Mouse (Mus musculus): ENCODE measurements around the gene Arid1b. TPM values are rescaled to one million over a fixed set of nuclear protein-coding genes. Genes with fewer than 3 reads are reported as not detected.

Arid1b gene
- polyA plus RNA-seq (2015; fragmentation: Nextera tagmentation; extraction: Ambion mirVana), result 11.2 and 12.9 TPM in 2 replicates

GRCm38 (mm10) chr17:4993840-4994503, at the start of gene Arid1b:
TSS of gene Arid1b (plus strand) at chr17:4994332.
- Histone ChIP-seq H3K27ac (peak within 1 kb of the TSS; percentile 100), H3K4me2 (peak within 1 kb of the TSS; percentile 75), H3K9me3 (replicated peaks) (no peaks in the 10 kb centered on the region), H3K36me3 (no peaks in the 10 kb centered on the region), H3K4me1 (peaks cover 12% of the 10 kb centered on the region), H3K9ac (peak within 1 kb of the TSS; percentile 99), H3K27me3 (no peaks in the 10 kb centered on the region), H3K4me3 (replicated peaks) (peak within 1 kb of the TSS; percentile 93)
- peak; percentile 83 for ATAC-seq (replicated peaks; ENCODE audit: low FRiP score)
- WGBS, result under 1% methylated on average over 56 of the region's 58 CpGs

- Histone ChIP-seq H3K27ac (peak overlapping the region; percentile 94), H3K4me3 (replicated peaks) (no peak overlapping the region), H3K9me3 (replicated peaks) (no peaks in the 10 kb centered on the region), H3K36me3 (no peaks in the 10 kb centered on the region), H3K4me1 (peaks cover 46% of the 10 kb centered on the region), H3K27me3 (no peaks in the 10 kb centered on the region), H3K9ac (0 out of 2 replicates have a peak overlapping the region, but pooled peaks have one; percentile 4), H3K4me2 (peak overlapping the region; percentile 46)
- WGBS, result 46% methylated on average over 6 of the region's 6 CpGs
- no peak for ATAC-seq (replicated peaks; ENCODE audit: low FRiP score)
Observed at GRCm38 (mm10) chr17:4945311-4945751, 48.8 kb upstream of the Arid1b start.

GRCm38 (mm10) chr17:4945871-4946331, 48.2 kb upstream of the Arid1b start:
- peak overlapping the region; percentile 94 for H3K27ac ChIP-seq
- peak overlapping the region; percentile 46 for H3K4me2 ChIP-seq
- no peaks in the 10 kb centered on the region for H3K27me3 ChIP-seq
- no peaks in the 10 kb centered on the region for H3K9me3 ChIP-seq (replicated peaks)
- H3K36me3 ChIP-seq, result no peaks in the 10 kb centered on the region
- peaks cover 41% of the 10 kb centered on the region for H3K4me1 ChIP-seq
- peak overlapping the region; percentile 9; the same call in 1 of the 2 replicates for H3K4me3 ChIP-seq (replicated peaks)
- H3K9ac ChIP-seq, result 0 out of 2 replicates have a peak overlapping the region, but pooled peaks have one; percentile 4
- WGBS, result 11% methylated on average over 11 of the region's 11 CpGs
- ATAC-seq (replicated peaks; ENCODE audit: low FRiP score), result peak; percentile 83

- ATAC-seq (replicated peaks; ENCODE audit: low FRiP score), result peak; percentile 66
- peak overlapping the region; percentile 46 for H3K4me2 ChIP-seq
- H3K9ac ChIP-seq, result no peak overlapping the region
- H3K27ac ChIP-seq, result peak overlapping the region; percentile 94
- H3K27me3 ChIP-seq, result no peaks in the 10 kb centered on the region
- no peaks in the 10 kb centered on the region for H3K9me3 ChIP-seq (replicated peaks)
- 15% methylated on average over 11 of the region's 12 CpGs for WGBS
- H3K4me1 ChIP-seq, result peaks cover 39% of the 10 kb centered on the region
- H3K4me3 ChIP-seq (replicated peaks), result 0 out of 2 replicates have a peak overlapping the region, but pooled peaks have one; percentile 8
- no peaks in the 10 kb centered on the region for H3K36me3 ChIP-seq
Observed at GRCm38 (mm10) chr17:4946421-4946974, 47.6 kb upstream of the Arid1b start.

GRCm38 (mm10) chr17:4947013-4947412, 47.1 kb upstream of the Arid1b start:
- H3K9ac ChIP-seq, result no peak overlapping the region
- H3K4me3 ChIP-seq (replicated peaks), result no peak overlapping the region
- peak overlapping the region; percentile 46 for H3K4me2 ChIP-seq
- H3K27me3 ChIP-seq, result no peaks in the 10 kb centered on the region
- peaks cover 36% of the 10 kb centered on the region for H3K4me1 ChIP-seq
- H3K27ac ChIP-seq, result peak overlapping the region; percentile 94
- 34% methylated on average over 3 of the region's 3 CpGs for WGBS
- no peaks in the 10 kb centered on the region for H3K36me3 ChIP-seq
- no peaks in the 10 kb centered on the region for H3K9me3 ChIP-seq (replicated peaks)
- ATAC-seq (replicated peaks; ENCODE audit: low FRiP score), result peak; percentile 76

- H3K9ac ChIP-seq, result no peak overlapping the region
Observed at GRCm38 (mm10) chr17:4947439-4947838, 46.7 kb upstream of the Arid1b start.

GRCm38 (mm10) chr17:4948501-4948900, 45.6 kb upstream of the Arid1b start:
- Histone ChIP-seq H3K9ac (no peak overlapping the region), H3K27me3 (no peaks in the 10 kb centered on the region), H3K27ac (peak overlapping the region; percentile 94; the same call in 1 of the 2 replicates), H3K36me3 (no peaks in the 10 kb centered on the region), H3K4me2 (no peak overlapping the region), H3K4me3 (replicated peaks) (no peak overlapping the region), H3K4me1 (peaks cover 36% of the 10 kb centered on the region), H3K9me3 (replicated peaks) (no peaks in the 10 kb centered on the region)
- ATAC-seq (replicated peaks; ENCODE audit: low FRiP score), result no peak
- WGBS, result 55% methylated on average over 3 of the region's 3 CpGs

More at GRCm38 (mm10) chr17:4947439-4947838, 46.7 kb upstream of the Arid1b start:
- H3K36me3 ChIP-seq, result no peaks in the 10 kb centered on the region
- no peaks in the 10 kb centered on the region for H3K9me3 ChIP-seq (replicated peaks)
- 35% methylated on average over 2 of the region's 2 CpGs for WGBS
- peak overlapping the region; percentile 94 for H3K27ac ChIP-seq
- no peak for ATAC-seq (replicated peaks; ENCODE audit: low FRiP score)
- no peak overlapping the region for H3K4me2 ChIP-seq
- H3K4me3 ChIP-seq (replicated peaks), result no peak overlapping the region
- H3K27me3 ChIP-seq, result no peaks in the 10 kb centered on the region
- peaks cover 36% of the 10 kb centered on the region for H3K4me1 ChIP-seq

- H3K4me2 ChIP-seq, result no peak overlapping the region
- WGBS, result 79% methylated on average over 4 of the region's 4 CpGs
- no peaks in the 10 kb centered on the region for H3K27me3 ChIP-seq
- no peak overlapping the region for H3K4me3 ChIP-seq (replicated peaks)
- no peak overlapping the region for H3K9ac ChIP-seq
- H3K9me3 ChIP-seq (replicated peaks), result no peaks in the 10 kb centered on the region
- 0 out of 2 replicates have a peak, but pooled peaks cover 2% of the 10 kb centered on the region for H3K4me1 ChIP-seq
- no peak for ATAC-seq (replicated peaks; ENCODE audit: low FRiP score)
- no peaks in the 10 kb centered on the region for H3K36me3 ChIP-seq
- no peak overlapping the region for H3K27ac ChIP-seq
Observed at GRCm38 (mm10) chr17:4954431-4954830, 39.7 kb upstream of the Arid1b start.

- H3K9me3 ChIP-seq (replicated peaks), result no peaks in the 10 kb centered on the region
- no peak overlapping the region for H3K4me2 ChIP-seq
- H3K27me3 ChIP-seq, result no peaks in the 10 kb centered on the region
- no peaks in the 10 kb centered on the region for H3K4me1 ChIP-seq
- no peak overlapping the region for H3K27ac ChIP-seq
- ATAC-seq (replicated peaks; ENCODE audit: low FRiP score), result no peak
- no peaks in the 10 kb centered on the region for H3K36me3 ChIP-seq
- 87% methylated on average over 10 of the region's 10 CpGs for WGBS
- no peak overlapping the region for H3K4me3 ChIP-seq (replicated peaks)
- no peak overlapping the region for H3K9ac ChIP-seq
Observed at GRCm38 (mm10) chr17:4964192-4964877, 29.8 kb upstream of the Arid1b start.

- Histone ChIP-seq H3K4me3 (replicated peaks) (no peak overlapping the region), H3K4me2 (no peak overlapping the region), H3K9me3 (replicated peaks) (no peaks in the 10 kb centered on the region), H3K27ac (no peak overlapping the region), H3K27me3 (no peaks in the 10 kb centered on the region), H3K4me1 (0 out of 2 replicates have a peak, but pooled peaks cover 2% of the 10 kb centered on the region), H3K9ac (no peak overlapping the region), H3K36me3 (no peaks in the 10 kb centered on the region)
- no peak for ATAC-seq (replicated peaks; ENCODE audit: low FRiP score)
- 59% methylated on average over 4 of the region's 4 CpGs for WGBS
Observed at GRCm38 (mm10) chr17:4967201-4967600, 26.9 kb upstream of the Arid1b start.

GRCm38 (mm10) chr17:4968035-4968434, 26.1 kb upstream of the Arid1b start:
- ATAC-seq (replicated peaks; ENCODE audit: low FRiP score), result no peak
- no peak overlapping the region for H3K4me2 ChIP-seq
- no peaks in the 10 kb centered on the region for H3K36me3 ChIP-seq
- no peak overlapping the region for H3K9ac ChIP-seq
- H3K9me3 ChIP-seq (replicated peaks), result no peaks in the 10 kb centered on the region
- H3K27ac ChIP-seq, result no peak overlapping the region
- no peak overlapping the region for H3K4me3 ChIP-seq (replicated peaks)
- H3K27me3 ChIP-seq, result no peaks in the 10 kb centered on the region
- H3K4me1 ChIP-seq, result 0 out of 2 replicates have a peak, but pooled peaks cover 2% of the 10 kb centered on the region
- WGBS, result 87% methylated on average over 3 of the region's 3 CpGs

- no peak for ATAC-seq (replicated peaks; ENCODE audit: low FRiP score)
- no peak overlapping the region for H3K4me2 ChIP-seq
- 0 out of 2 replicates have a peak, but pooled peaks cover 2% of the 10 kb centered on the region for H3K4me1 ChIP-seq
- no peaks in the 10 kb centered on the region for H3K27me3 ChIP-seq
- H3K36me3 ChIP-seq, result no peaks in the 10 kb centered on the region
- no peak overlapping the region for H3K27ac ChIP-seq
- no peaks in the 10 kb centered on the region for H3K9me3 ChIP-seq (replicated peaks)
- no peak overlapping the region for H3K4me3 ChIP-seq (replicated peaks)
- WGBS, result 94% methylated on average over 5 of the region's 5 CpGs
- no peak overlapping the region for H3K9ac ChIP-seq
Observed at GRCm38 (mm10) chr17:4968878-4969277, 25.3 kb upstream of the Arid1b start.
